Mouse (Mus musculus): ENCODE measurements at regions not wholly inside any gene's neighbourhood (a gene's known extent, or its start where the extent isn't known, plus 50 kb on each side); places are given as distances from the start of the nearest gene placed in this dataset.

DNA sequence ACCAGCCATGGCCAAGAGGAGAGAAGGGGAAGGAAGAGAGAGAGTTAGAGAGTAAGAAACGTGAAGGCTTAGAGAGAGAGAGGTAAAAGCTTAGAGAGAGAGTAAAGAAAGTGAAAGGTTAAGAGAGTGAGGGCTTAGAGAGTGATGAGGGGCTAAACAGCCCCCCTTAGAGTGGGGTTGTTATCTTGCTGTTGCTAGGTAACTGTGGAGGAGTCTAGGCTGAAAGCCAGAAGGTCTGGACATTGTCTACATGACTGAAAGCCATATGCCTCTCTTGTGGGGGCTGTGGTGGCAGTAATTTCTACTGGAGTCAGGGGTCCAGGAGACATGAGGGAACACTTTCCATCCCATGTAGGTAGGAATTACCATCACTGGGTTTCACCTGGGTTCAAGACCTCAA is 542.6 kb upstream of the Gprin3 start:
- CTCF ChIA-PET = no interaction called here
- POLR2A ChIA-PET = no interaction called here

DNA sequence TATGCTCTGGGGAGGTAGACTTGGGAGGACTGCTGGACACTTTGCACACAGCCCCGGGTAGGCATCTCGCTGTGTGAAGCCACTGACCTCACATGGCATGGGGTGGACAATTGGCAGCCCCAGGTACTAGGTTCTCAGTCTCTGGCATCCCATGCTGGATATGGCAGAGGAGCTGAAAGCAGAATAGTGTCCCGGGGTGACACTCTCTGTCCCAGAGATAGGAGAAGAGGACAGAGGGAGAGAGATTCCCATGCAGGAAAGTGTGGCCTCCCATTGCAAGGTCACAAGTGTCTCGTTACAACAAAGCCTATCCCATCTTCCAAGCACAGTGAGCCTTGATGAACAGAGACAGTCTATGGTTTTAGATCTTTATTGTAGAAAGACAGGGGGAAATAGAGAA is 542.1 kb upstream of the Gprin3 start:
- ChIA-PET POLR2A (no interaction called here), CTCF (no interaction called here)

DNA sequence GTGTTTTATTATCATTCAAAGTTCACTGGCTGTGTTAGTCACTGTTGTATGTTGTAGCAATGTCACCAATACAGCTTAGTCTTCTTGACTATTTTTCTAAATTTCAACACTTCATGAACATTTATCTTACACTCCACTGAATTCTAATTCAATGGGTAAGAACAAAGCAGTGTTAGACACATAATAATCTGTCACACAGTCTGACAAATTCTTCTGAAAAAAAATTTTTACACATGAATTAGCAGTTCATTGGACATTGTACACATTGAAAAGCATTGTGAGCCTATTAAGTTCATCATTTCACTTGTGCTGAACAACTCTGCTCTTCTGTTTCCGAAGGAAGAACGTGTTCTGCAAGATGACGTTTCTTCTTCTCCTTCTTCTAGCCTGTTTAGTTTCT is 509.0 kb upstream of the Gprin3 start:
- CTCF ChIA-PET = interaction anchor here in 1 of 4 experiments (0.7 kb wide), 1 partner anchor 935 kb away, joined by 4 read pairs; no protein-coding TSS in a partner anchor
- POLR2A ChIA-PET = no interaction called here

- ChIA-PET POLR2A (no interaction called here), CTCF (no interaction called here)
Observed at GRCm38 (mm10) chr6:59899808-59900207, 473.7 kb upstream of the Gprin3 start.
